Mouse (Mus musculus): ENCODE data around the gene Raf1. TPM values are rescaled to one million over a fixed set of nuclear protein-coding genes. Genes with fewer than 3 reads are reported as not detected.

Raf1 gene
- total and polyA plus RNA-seq, 3 experiments = 20.9 to 78.1 (median 53.0) TPM

- no peak for TF ChIP-seq GATA1 (IDR thresholded peaks at IDR 0.05; ENCODE audit: borderline replicate concordance, low read length)
- no peak for TF ChIP-seq POLR2AphosphoS5 (IDR thresholded peaks at IDR 0.05; ENCODE audit: insufficient replicate concordance, low read depth, low read length)
- no peak for TF ChIP-seq CTCF (IDR thresholded peaks at IDR 0.05; ENCODE audit: low read depth, low read length)
- no peak for TF ChIP-seq TAL1 (conservative IDR thresholded peaks at IDR 0.05; ENCODE audit: low read depth, low read length)
- TF ChIP-seq GATA2 (IDR thresholded peaks at IDR 0.05; ENCODE audit: borderline replicate concordance, low read depth, low read length) = no peak
- Histone ChIP-seq H3K4me3 (ENCODE audit: low read depth, low read length) (no peak overlapping the region), H3K4me1 (ENCODE audit: insufficient read depth, low read depth, low read length) (peaks cover 29% of the 10 kb centered on the region), H3K27me3 (ENCODE audit: insufficient read depth, low read length) (peaks cover 10% of the 10 kb centered on the region; the same call in 1 of the 2 replicates), H3K36me3 (replicated peaks) (no peaks in the 10 kb centered on the region), H3K9me3 (replicated peaks) (no peaks in the 10 kb centered on the region)
- DNase-seq (ENCODE audit: low spot score) (no peak), ATAC-seq (ENCODE audit: extremely low read depth, insufficient number of reproducible peaks, low FRiP score, poor library complexity, severe bottlenecking) (no peak)
Measured at GRCm38 (mm10) chr6:115694441-115694842, 18.0 kb upstream of the Raf1 start.

GRCm38 (mm10) chr6:115692963-115693730, 16.7 kb upstream of the Raf1 start:
- DNase-seq (ENCODE audit: low spot score) (no peak), ATAC-seq (ENCODE audit: extremely low read depth, insufficient number of reproducible peaks, low FRiP score, poor library complexity, severe bottlenecking) (no peak)
- Histone ChIP-seq H3K27me3 (ENCODE audit: insufficient read depth, low read length) (peaks cover 10% of the 10 kb centered on the region; the same call in 1 of the 2 replicates), H3K36me3 (replicated peaks) (no peaks in the 10 kb centered on the region), H3K4me3 (ENCODE audit: low read depth, low read length) (no peak overlapping the region), H3K9me3 (replicated peaks) (no peaks in the 10 kb centered on the region), H3K4me1 (ENCODE audit: insufficient read depth, low read depth, low read length) (peaks cover 33% of the 10 kb centered on the region)
- TF ChIP-seq CTCF (IDR thresholded peaks at IDR 0.05; ENCODE audit: low read depth, low read length) (peak; percentile 26; the same call in 1 of the 2 replicates), GATA2 (IDR thresholded peaks at IDR 0.05; ENCODE audit: borderline replicate concordance, low read depth, low read length) (no peak), GATA1 (IDR thresholded peaks at IDR 0.05; ENCODE audit: borderline replicate concordance, low read length) (no peak)

- DNase-seq (ENCODE audit: low spot score) (no peak), ATAC-seq (ENCODE audit: extremely low read depth, insufficient number of reproducible peaks, low FRiP score, poor library complexity, severe bottlenecking) (no peak)
- H3K9me3 ChIP-seq (replicated peaks) = no peaks in the 10 kb centered on the region
- H3K36me3 ChIP-seq (replicated peaks) = no peaks in the 10 kb centered on the region
- peaks cover 10% of the 10 kb centered on the region; the same call in 1 of the 2 replicates for H3K27me3 ChIP-seq (ENCODE audit: insufficient read depth, low read length)
- peaks cover 33% of the 10 kb centered on the region for H3K4me1 ChIP-seq (ENCODE audit: insufficient read depth, low read depth, low read length)
- TF ChIP-seq GATA2 (IDR thresholded peaks at IDR 0.05; ENCODE audit: borderline replicate concordance, low read depth, low read length) (no peak), TAL1 (conservative IDR thresholded peaks at IDR 0.05; ENCODE audit: low read depth, low read length) (no peak), CTCF (IDR thresholded peaks at IDR 0.05; ENCODE audit: low read depth, low read length) (no peak), GATA1 (IDR thresholded peaks at IDR 0.05; ENCODE audit: borderline replicate concordance, low read length) (no peak), POLR2AphosphoS5 (IDR thresholded peaks at IDR 0.05; ENCODE audit: insufficient replicate concordance, low read depth, low read length) (no peak)
- H3K4me3 ChIP-seq (ENCODE audit: low read depth, low read length) = no peak overlapping the region
Measured at GRCm38 (mm10) chr6:115692163-115692950, 15.9 kb upstream of the Raf1 start.

- no peak for TF ChIP-seq POLR2AphosphoS5 (IDR thresholded peaks at IDR 0.05; ENCODE audit: insufficient replicate concordance, low read depth, low read length)
- TF ChIP-seq TAL1 (conservative IDR thresholded peaks at IDR 0.05; ENCODE audit: low read depth, low read length) = no peak
- no peak for TF ChIP-seq CTCF (IDR thresholded peaks at IDR 0.05; ENCODE audit: low read depth, low read length)
- no peak for TF ChIP-seq GATA2 (IDR thresholded peaks at IDR 0.05; ENCODE audit: borderline replicate concordance, low read depth, low read length)
- no peak for TF ChIP-seq GATA1 (IDR thresholded peaks at IDR 0.05; ENCODE audit: borderline replicate concordance, low read length)
- no peak for ATAC-seq (ENCODE audit: extremely low read depth, insufficient number of reproducible peaks, low FRiP score, poor library complexity, severe bottlenecking)
- H3K36me3 ChIP-seq (replicated peaks) = no peaks in the 10 kb centered on the region
- H3K27me3 ChIP-seq (ENCODE audit: insufficient read depth, low read length) = peaks cover 4% of the 10 kb centered on the region; the same call in 1 of the 2 replicates
- DNase-seq (ENCODE audit: low spot score) = no peak
- H3K4me3 ChIP-seq (ENCODE audit: low read depth, low read length) = no peak overlapping the region
- H3K4me1 ChIP-seq (ENCODE audit: insufficient read depth, low read depth, low read length) = peaks cover 33% of the 10 kb centered on the region
- 0 out of 2 replicates have a peak, but pooled peaks cover 2% of the 10 kb centered on the region for H3K9me3 ChIP-seq (replicated peaks)
Measured at GRCm38 (mm10) chr6:115690105-115690504, 13.7 kb upstream of the Raf1 start.

GRCm38 (mm10) chr6:115688589-115688988, 12.2 kb upstream of the Raf1 start:
- peaks cover 33% of the 10 kb centered on the region for H3K4me1 ChIP-seq (ENCODE audit: insufficient read depth, low read depth, low read length)
- 0 out of 2 replicates have a peak, but pooled peaks cover 2% of the 10 kb centered on the region for H3K9me3 ChIP-seq (replicated peaks)
- ATAC-seq (ENCODE audit: extremely low read depth, insufficient number of reproducible peaks, low FRiP score, poor library complexity, severe bottlenecking) (no peak), DNase-seq (ENCODE audit: low spot score) (no peak)
- no peaks in the 10 kb centered on the region for H3K36me3 ChIP-seq (replicated peaks)
- TF ChIP-seq GATA2 (IDR thresholded peaks at IDR 0.05; ENCODE audit: borderline replicate concordance, low read depth, low read length) (no peak), CTCF (IDR thresholded peaks at IDR 0.05; ENCODE audit: low read depth, low read length) (no peak), GATA1 (IDR thresholded peaks at IDR 0.05; ENCODE audit: borderline replicate concordance, low read length) (no peak), TAL1 (conservative IDR thresholded peaks at IDR 0.05; ENCODE audit: low read depth, low read length) (no peak), POLR2AphosphoS5 (IDR thresholded peaks at IDR 0.05; ENCODE audit: insufficient replicate concordance, low read depth, low read length) (no peak)
- no peaks in the 10 kb centered on the region for H3K27me3 ChIP-seq (ENCODE audit: insufficient read depth, low read length)
- no peak overlapping the region for H3K4me3 ChIP-seq (ENCODE audit: low read depth, low read length)

GRCm38 (mm10) chr6:115687753-115688152, 11.3 kb upstream of the Raf1 start:
- no peak for DNase-seq (ENCODE audit: low spot score)
- ATAC-seq (ENCODE audit: extremely low read depth, insufficient number of reproducible peaks, low FRiP score, poor library complexity, severe bottlenecking) = no peak
- TF ChIP-seq GATA1 (IDR thresholded peaks at IDR 0.05; ENCODE audit: borderline replicate concordance, low read length) (no peak), POLR2AphosphoS5 (IDR thresholded peaks at IDR 0.05; ENCODE audit: insufficient replicate concordance, low read depth, low read length) (no peak), GATA2 (IDR thresholded peaks at IDR 0.05; ENCODE audit: borderline replicate concordance, low read depth, low read length) (no peak), TAL1 (conservative IDR thresholded peaks at IDR 0.05; ENCODE audit: low read depth, low read length) (no peak), CTCF (IDR thresholded peaks at IDR 0.05; ENCODE audit: low read depth, low read length) (no peak)
- H3K27me3 ChIP-seq (ENCODE audit: insufficient read depth, low read length) = no peaks in the 10 kb centered on the region
- H3K36me3 ChIP-seq (replicated peaks) = no peaks in the 10 kb centered on the region
- H3K4me1 ChIP-seq (ENCODE audit: insufficient read depth, low read depth, low read length) = peaks cover 26% of the 10 kb centered on the region
- 0 out of 2 replicates have a peak, but pooled peaks cover 2% of the 10 kb centered on the region for H3K9me3 ChIP-seq (replicated peaks)
- H3K4me3 ChIP-seq (ENCODE audit: low read depth, low read length) = no peak overlapping the region
